Mouse (Mus musculus) forebrain, postnatal 0 days (tissue): ENCODE data around the gene Fam24b. TPM values are rescaled to one million over a fixed set of nuclear protein-coding genes. Genes with fewer than 3 reads are reported as not detected.

Source experiments
- ATAC-seq: fragments of 200-750 bp; cut with Nextera tagmentation; 2 replicates; pipeline ENCODE4 v1.8.0; 2017; ENCODE audit warnings: mild to moderate bottlenecking, moderate library complexity
- DNase-seq: peaks from one replicate; pipeline ENCODE4 v3.0.0-alpha.2; 2015
- H3K27ac ChIP-seq: fragments of 300-500 bp; sonication (generic); 2 replicates; pipeline ENCODE4 v1.5.1; 2014; ENCODE audit warnings: low read depth, mild to moderate bottlenecking, antibody characterized with exemption, low read length, moderate library complexity, mixed read lengths
- H3K27me3 ChIP-seq: fragments of 300-500 bp; sonication (generic); 2 replicates; pipeline ENCODE4 v1.6.1; 2014; ENCODE audit warnings: mild to moderate bottlenecking, low read length, mixed read lengths; ENCODE audit not compliant: insufficient read depth
- H3K36me3 ChIP-seq: fragments of 300-500 bp; sonication (generic); 2 replicates; pipeline ENCODE4 v1.6.1; 2014; ENCODE audit warnings: mild to moderate bottlenecking, moderate library complexity; ENCODE audit not compliant: insufficient read depth
- H3K4me1 ChIP-seq: fragments of 300-500 bp; sonication (generic); 2 replicates; pipeline ENCODE4 v1.6.1; 2014; ENCODE audit warnings: antibody characterized with exemption; ENCODE audit not compliant: insufficient read depth
- H3K4me2 ChIP-seq: fragments of 300-500 bp; sonication (generic); 2 replicates; pipeline ENCODE4 v1.6.1; 2014; ENCODE audit warnings: low read depth, mild to moderate bottlenecking, moderate library complexity
- H3K4me3 ChIP-seq: fragments of 300-500 bp; sonication (generic); 2 replicates; pipeline ENCODE4 v1.5.1; 2014; ENCODE audit warnings: low read depth, low read length, mixed read lengths
- H3K9ac ChIP-seq: fragments of 300-500 bp; sonication (generic); 2 replicates; pipeline ENCODE4 v1.6.1; 2014; ENCODE audit warnings: mild to moderate bottlenecking
- H3K9me3 ChIP-seq: fragments of 300-500 bp; sonication (generic); 2 replicates; pipeline ENCODE4 v1.6.1; 2016; ENCODE audit warnings: low read length
- CTCF ChIP-seq: sonication (generic); IDR thresholded peaks from 2 replicates; pipeline ENCODE4 v1.5.1; 2016; ENCODE audit warnings: antibody characterized with exemption, control low read depth, low read depth
- WGBS: fragments of 180-500 bp; shearing (Covaris S2); extraction: QIAGEN DNeasy Blood & Tissue Kit; methylation state at CpG from one replicate; pipeline ENCODE4 v1.1.7; 2014; 5-methylcytosine and 5-hydroxymethylcytosine counted together
- polyA plus RNA-seq: library from polyadenylated mRNA; unstranded; fragments of >200 nt; fragmentation: Nextera tagmentation; extraction: Ambion mirVana; gene quantifications from 2 replicates; pipeline ENCODE4 v1.2.1, GENCODE M21; 2015
- total RNA-seq: library from RNA; depleted of rRNA; stranded (reverse); fragments of >200 nt; gene quantifications from 2 replicates; pipeline ENCODE4 v1.2.3, GENCODE M21; 2014; rRNA removed

The Fam24b gene
- total and polyA plus RNA-seq, 2 experiments from 2014 or later, result not detected

DNA sequence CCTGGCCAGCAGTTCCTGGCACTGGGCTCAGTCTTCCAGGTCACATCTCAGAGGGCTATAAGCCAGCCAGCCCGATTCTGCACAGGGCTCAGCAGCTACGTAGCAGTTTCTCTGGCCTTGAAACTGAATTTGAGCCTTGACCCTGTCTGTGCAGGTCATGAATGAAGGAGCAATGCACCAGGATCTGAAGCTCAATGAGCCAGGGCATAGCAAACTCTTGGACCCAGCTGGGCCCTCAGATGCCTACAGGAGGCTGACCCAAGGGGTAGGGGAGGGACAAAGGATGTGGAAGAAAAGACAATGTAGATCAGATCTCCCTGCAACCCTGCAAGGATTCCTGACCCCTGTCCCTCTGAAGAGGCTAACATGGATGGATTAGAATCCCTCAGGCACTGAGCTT, 7.1 kb downstream of the Fam24b start, which contains the start of gene Cuzd1:
TSS of gene Cuzd1 (minus strand) at position 101 of the 400 bp plus-strand sequence.
- DNase-seq, result no peak
- Histone ChIP-seq H3K9me3 (no peaks in the 10 kb centered on the region), H3K27me3 (no peaks in the 10 kb centered on the region), H3K4me1 (no peaks in the 10 kb centered on the region), H3K9ac (no peak within 1 kb of the TSS), H3K27ac (no peak within 1 kb of the TSS), H3K4me2 (no peak within 1 kb of the TSS), H3K4me3 (no peak within 1 kb of the TSS), H3K36me3 (no peaks in the 10 kb centered on the region)
- no peak for ATAC-seq
- WGBS, result 88% methylated on average over 2 of the region's 2 CpGs
- TF ChIP-seq CTCF, result no peak

- Histone ChIP-seq H3K9ac (no peak overlapping the region), H3K4me1 (no peaks in the 10 kb centered on the region), H3K36me3 (no peaks in the 10 kb centered on the region), H3K27ac (no peak overlapping the region), H3K4me3 (no peak overlapping the region), H3K9me3 (no peaks in the 10 kb centered on the region), H3K27me3 (no peaks in the 10 kb centered on the region), H3K4me2 (no peak overlapping the region)
- ATAC-seq (no peak), DNase-seq (no peak)
- TF ChIP-seq CTCF, result no peak
- WGBS, result 69% methylated on average over 7 of the region's 7 CpGs
These were observed 11.0 kb downstream of the Fam24b start for GRCm38 (mm10) chr7:131318340-131318739.

GRCm38 (mm10) chr7:131317587-131317986, 11.7 kb downstream of the Fam24b start:
- Histone ChIP-seq H3K27me3 (no peaks in the 10 kb centered on the region), H3K4me1 (no peaks in the 10 kb centered on the region), H3K4me3 (no peak overlapping the region), H3K9ac (no peak overlapping the region), H3K4me2 (no peak overlapping the region), H3K36me3 (no peaks in the 10 kb centered on the region), H3K9me3 (no peaks in the 10 kb centered on the region), H3K27ac (no peak overlapping the region)
- no peak for TF ChIP-seq CTCF
- 75% methylated on average over 12 of the region's 12 CpGs for WGBS
- no peak for ATAC-seq
- DNase-seq, result no peak

- Histone ChIP-seq H3K4me1 (no peaks in the 10 kb centered on the region), H3K9ac (no peak overlapping the region), H3K27me3 (no peaks in the 10 kb centered on the region), H3K27ac (no peak overlapping the region), H3K9me3 (no peaks in the 10 kb centered on the region), H3K36me3 (no peaks in the 10 kb centered on the region), H3K4me3 (no peak overlapping the region), H3K4me2 (no peak overlapping the region)
- no peak for DNase-seq
- WGBS, result 88% methylated on average over 7 of the region's 7 CpGs
- no peak for TF ChIP-seq CTCF
- ATAC-seq, result no peak
These were observed 14.8 kb downstream of the Fam24b start for GRCm38 (mm10) chr7:131314493-131314892.

DNA sequence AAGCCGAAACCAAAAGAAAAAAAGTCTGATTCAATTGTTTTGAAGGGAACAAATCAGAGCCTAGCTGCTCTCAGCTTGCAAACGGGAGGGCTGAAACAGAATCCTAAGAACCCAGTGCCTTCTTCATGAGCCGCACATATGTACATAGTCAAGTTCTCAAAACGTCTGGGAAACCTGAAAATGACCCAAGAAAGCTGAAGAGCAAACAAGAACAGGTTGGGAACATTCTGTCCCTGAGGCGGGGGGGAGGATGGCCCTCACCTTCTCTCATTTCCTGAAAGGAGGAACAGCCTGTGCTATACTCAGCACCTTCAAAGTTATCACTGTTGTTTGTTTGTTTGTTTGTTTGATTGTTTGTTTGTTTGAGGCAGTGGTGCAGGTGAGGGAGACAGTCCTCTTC, 22.6 kb downstream of the Fam24b start:
- WGBS, result 78% methylated on average over 5 of the region's 5 CpGs
- no peak for DNase-seq
- Histone ChIP-seq H3K9ac (no peak overlapping the region), H3K4me3 (no peak overlapping the region), H3K27me3 (no peaks in the 10 kb centered on the region), H3K36me3 (no peaks in the 10 kb centered on the region), H3K4me2 (no peak overlapping the region), H3K9me3 (no peaks in the 10 kb centered on the region), H3K4me1 (no peaks in the 10 kb centered on the region), H3K27ac (no peak overlapping the region)
- no peak for ATAC-seq
- TF ChIP-seq CTCF, result no peak

GRCm38 (mm10) chr7:131303340-131303739, 26.0 kb downstream of the Fam24b start:
- no peak overlapping the region for H3K27ac ChIP-seq
- H3K36me3 ChIP-seq, result no peaks in the 10 kb centered on the region
- H3K4me1 ChIP-seq, result no peaks in the 10 kb centered on the region
- no peak overlapping the region for H3K4me2 ChIP-seq
- H3K9ac ChIP-seq, result no peak overlapping the region
- no peaks in the 10 kb centered on the region for H3K9me3 ChIP-seq
- ATAC-seq (no peak), DNase-seq (no peak)
- no peak for TF ChIP-seq CTCF
- H3K4me3 ChIP-seq, result no peak overlapping the region
- WGBS, result 80% methylated on average over 8 of the region's 8 CpGs
- H3K27me3 ChIP-seq, result no peaks in the 10 kb centered on the region

DNA sequence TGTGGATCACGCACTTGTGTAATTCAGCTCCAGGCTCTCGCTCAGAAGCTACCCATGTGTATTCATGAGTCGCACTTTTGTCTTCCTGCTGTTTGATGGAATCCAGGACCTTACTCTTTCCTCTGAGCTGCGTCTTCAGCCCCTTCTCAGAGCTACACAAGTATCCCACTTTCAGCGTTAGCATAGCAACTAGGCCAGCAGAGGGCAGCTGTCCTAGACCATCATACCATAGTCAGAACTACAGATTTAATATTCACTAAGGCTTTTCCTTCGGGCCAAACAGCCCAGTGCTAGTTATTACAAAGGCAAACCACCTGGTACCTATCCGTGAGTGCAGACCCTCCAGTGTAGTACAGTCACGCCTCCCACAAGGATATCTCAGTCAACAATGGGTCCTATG, 32.2 kb downstream of the Fam24b start:
- no peaks in the 10 kb centered on the region for H3K27me3 ChIP-seq
- no peak overlapping the region for H3K4me3 ChIP-seq
- H3K27ac ChIP-seq, result no peak overlapping the region
- WGBS, result 79% methylated on average over 8 of the region's 8 CpGs
- ATAC-seq (no peak), DNase-seq (no peak)
- no peak overlapping the region for H3K9ac ChIP-seq
- no peaks in the 10 kb centered on the region for H3K36me3 ChIP-seq
- H3K4me1 ChIP-seq, result no peaks in the 10 kb centered on the region
- no peak; the same call in 1 of the 2 replicates for TF ChIP-seq CTCF
- no peak overlapping the region for H3K4me2 ChIP-seq
- H3K9me3 ChIP-seq, result no peaks in the 10 kb centered on the region

Other genes with a start within 250 kb of the Fam24b start
- not detected in 2 replicates for gene 4933402N03Rik, start 183.2 kb downstream of the Fam24b start, total RNA-seq
- gene 4933402N03Rik, start 183.2 kb downstream of the Fam24b start, polyA plus RNA-seq, result not detected in 2 replicates
- gene 5430419D17Rik, start 155.1 kb downstream of the Fam24b start, total RNA-seq, result 0.08 and 0.19 TPM in 2 replicates
- 0.02 TPM in 1 of 2 replicates, not detected in the other for gene 5430419D17Rik, start 155.1 kb downstream of the Fam24b start, polyA plus RNA-seq
- 0.76 TPM in 1 of 2 replicates, not detected in the other for gene Cuzd1, start 7.2 kb downstream of the Fam24b start, total RNA-seq
- 0.13 and 0.16 TPM in 2 replicates for gene Cuzd1, start 7.2 kb downstream of the Fam24b start, polyA plus RNA-seq
- not detected in 2 replicates for gene Fam24a, start 4.3 kb upstream of the Fam24b start, total RNA-seq
- not detected in 2 replicates for gene Fam24a, start 4.3 kb upstream of the Fam24b start, polyA plus RNA-seq
- 7.6 and 21.7 TPM in 2 replicates for gene 2310057M21Rik, start 33.2 kb upstream of the Fam24b start, total RNA-seq
- 16.2 and 22.3 TPM in 2 replicates for gene 2310057M21Rik, start 33.2 kb upstream of the Fam24b start, polyA plus RNA-seq
- gene Pstk, start 41.6 kb upstream of the Fam24b start, total RNA-seq, result 22.6 and 36.3 TPM in 2 replicates
- 36.4 and 39.8 TPM in 2 replicates for gene Pstk, start 41.6 kb upstream of the Fam24b start, polyA plus RNA-seq
- gene Ikzf5, start 81.0 kb upstream of the Fam24b start, total RNA-seq, result 18.8 and 20.8 TPM in 2 replicates
- gene Ikzf5, start 81.0 kb upstream of the Fam24b start, polyA plus RNA-seq, result 10.0 and 10.5 TPM in 2 replicates
- 56.7 and 80.3 TPM in 2 replicates for gene Acadsb, start 81.1 kb upstream of the Fam24b start, total RNA-seq
- 51.6 and 73.3 TPM in 2 replicates for gene Acadsb, start 81.1 kb upstream of the Fam24b start, polyA plus RNA-seq
- 0.38 and 1.6 TPM in 2 replicates for gene Hmx3, start 213.4 kb upstream of the Fam24b start, total RNA-seq
- gene Hmx3, start 213.4 kb upstream of the Fam24b start, polyA plus RNA-seq, result 0.62 TPM in 1 of 2 replicates, not detected in the other
- gene Hmx2, start 219.3 kb upstream of the Fam24b start, total RNA-seq, result 1.1 and 1.3 TPM in 2 replicates
- gene Hmx2, start 219.3 kb upstream of the Fam24b start, polyA plus RNA-seq, result 0.11 and 0.45 TPM in 2 replicates
- gene Bub3, start 230.7 kb upstream of the Fam24b start, total RNA-seq, result 92.5 and 95.3 TPM in 2 replicates
- 118 and 124 TPM in 2 replicates for gene Bub3, start 230.7 kb upstream of the Fam24b start, polyA plus RNA-seq